Mouse (Mus musculus) CD4-positive, CD25-positive, alpha-beta regulatory T cell, adult 2 months (primary cell): Measurements from ENCODE around the gene Atp6v0d1.
"Not testable (repeated sequence)": the region's sequence is repeated elsewhere in the genome, so short reads cannot be mapped to it uniquely, and the experiment has no call there.

Source experiments
- DNase-seq: peaks from one replicate; pipeline ENCODE4 v3.0.0-alpha.2; 2012; ENCODE audit warnings: low read depth, low spot score

The Atp6v0d1 gene

DNA sequence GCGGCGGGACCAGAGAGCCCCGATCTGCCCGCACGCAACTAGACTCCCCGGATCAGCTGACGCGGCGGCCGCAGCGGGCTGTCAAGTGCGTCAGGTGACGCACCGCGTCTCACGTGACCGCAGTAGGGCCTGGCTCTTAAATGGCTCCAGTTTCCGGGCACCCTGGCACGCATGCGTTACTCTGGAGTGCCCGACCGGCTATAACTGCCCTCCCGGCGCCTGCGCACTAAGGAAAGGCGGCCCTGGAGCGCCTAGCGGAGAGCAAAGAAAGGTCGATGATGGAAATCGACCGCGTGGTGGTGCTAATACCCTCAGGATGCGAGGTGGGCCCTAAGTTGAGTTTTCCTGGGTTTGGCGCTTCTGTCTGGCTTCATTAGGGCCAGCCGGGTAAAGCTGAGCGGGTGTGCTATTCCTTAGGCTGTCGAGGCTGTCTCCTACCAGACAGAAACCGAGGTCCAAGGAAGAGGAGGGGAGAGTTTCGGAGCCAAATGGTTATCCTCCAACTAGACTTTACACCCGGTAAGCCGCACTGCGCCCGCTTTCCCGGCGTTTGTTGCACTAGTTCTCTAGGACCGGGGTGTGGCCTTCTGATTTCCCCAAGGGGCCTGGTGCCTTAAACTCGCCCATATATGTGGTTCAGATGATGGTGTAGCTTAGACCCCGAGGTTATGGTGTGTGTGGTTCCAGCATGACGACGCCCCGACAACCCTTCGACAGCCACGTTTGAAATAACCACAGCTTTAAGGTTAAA, at the start of gene Atp6v0d1:
Gene Atp6v0d1, minus strand, starts transcription at position 96 of the 751 bp plus-strand sequence.
- peak; percentile 100 for DNase-seq

DNA sequence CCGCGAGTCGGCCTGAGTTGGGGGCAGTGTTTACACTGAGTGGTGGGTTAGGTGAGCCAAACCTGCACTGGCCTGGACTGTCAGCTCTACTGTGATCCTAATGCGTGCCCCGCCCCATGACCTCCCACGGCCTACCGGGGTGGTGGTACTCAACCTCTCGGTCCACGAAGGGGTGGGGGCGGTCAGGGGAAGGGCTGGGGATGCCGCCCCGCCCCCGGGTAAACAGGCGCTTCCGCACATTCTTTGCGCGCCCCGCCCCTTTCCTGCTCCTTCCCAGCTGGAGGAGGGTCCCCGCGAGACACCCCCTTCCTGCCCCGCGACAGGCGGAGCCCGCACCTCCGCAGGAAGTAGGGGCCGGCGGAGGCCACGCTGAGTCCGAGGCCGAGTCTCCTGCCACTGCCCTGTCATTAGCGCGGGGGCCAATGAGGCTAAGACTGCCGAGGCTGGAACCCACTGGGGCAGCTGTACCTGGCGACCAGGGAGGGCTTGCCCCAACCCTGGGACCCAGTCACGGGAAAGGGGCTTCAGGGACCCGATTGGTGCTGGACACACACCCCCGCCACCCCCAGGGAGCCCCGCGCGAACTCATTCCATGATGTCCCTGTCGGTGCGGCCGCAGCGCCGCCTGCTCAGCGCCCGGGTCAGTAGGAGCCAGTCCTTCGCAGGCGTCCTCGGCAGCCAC, 48.1 kb upstream of the Atp6v0d1 start:
- peak; percentile 66 for DNase-seq

DNA sequence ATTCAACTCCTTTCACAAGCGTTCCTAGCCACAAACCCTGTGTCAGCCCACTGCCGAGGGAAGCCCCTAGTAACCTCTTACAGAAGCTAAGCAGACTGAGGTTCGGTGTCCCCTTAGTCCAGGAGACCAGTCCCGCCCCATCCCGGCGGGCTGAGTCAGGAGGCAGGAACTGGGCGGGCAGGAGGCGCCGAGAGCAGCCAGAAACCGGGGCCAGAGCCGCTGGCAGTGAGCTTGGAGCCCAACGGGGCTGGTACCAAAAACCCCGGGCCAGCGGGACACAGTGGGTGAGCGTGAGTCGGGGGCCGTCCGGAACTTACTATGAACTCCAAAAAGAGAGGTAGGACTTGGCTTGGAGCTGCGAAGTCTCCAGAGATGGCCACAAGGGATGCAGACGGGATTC, 47.2 kb upstream of the Atp6v0d1 start:
- peak; percentile 27 for DNase-seq

DNA sequence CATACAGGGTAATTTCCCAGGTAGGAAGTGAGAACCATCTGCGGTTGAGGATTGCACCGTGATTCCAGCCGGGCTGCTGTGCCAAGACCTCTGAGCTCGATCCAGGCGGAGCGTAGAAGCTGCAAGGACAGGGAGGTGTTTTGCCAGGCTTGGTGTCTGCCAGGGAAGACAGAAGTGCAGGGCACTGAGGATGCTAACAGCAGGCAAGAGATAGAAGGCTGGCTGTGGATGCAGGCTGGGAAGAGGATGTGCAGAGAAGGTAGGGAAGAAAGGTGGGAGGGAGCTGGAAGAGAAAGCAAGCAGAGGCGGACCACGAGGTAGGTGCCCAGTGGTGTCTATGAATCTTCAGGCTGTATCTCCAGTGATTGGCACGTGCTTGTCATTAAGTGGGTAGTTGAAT, 46.0 kb upstream of the Atp6v0d1 start:
- no peak for DNase-seq

DNA sequence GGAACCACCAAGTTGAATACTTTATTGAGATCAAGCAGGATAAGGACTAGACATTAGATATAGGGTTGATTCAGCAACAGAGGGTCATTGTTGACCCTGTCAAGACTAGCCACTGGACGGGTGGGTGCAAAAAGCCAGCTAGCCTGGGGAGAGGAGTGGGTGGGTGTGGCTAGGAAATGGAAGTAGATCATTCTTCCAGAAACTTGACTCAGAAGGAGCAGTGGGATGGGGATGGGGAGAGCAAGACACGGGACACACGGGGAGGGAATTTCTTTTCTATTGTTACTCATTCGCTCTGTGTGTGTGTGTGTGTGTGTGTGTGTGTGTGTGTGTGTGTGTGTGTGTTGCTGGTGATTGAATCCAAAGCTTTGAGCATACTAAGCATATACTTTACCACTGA, 43.9 kb upstream of the Atp6v0d1 start:
- DNase-seq = no peak

DNA sequence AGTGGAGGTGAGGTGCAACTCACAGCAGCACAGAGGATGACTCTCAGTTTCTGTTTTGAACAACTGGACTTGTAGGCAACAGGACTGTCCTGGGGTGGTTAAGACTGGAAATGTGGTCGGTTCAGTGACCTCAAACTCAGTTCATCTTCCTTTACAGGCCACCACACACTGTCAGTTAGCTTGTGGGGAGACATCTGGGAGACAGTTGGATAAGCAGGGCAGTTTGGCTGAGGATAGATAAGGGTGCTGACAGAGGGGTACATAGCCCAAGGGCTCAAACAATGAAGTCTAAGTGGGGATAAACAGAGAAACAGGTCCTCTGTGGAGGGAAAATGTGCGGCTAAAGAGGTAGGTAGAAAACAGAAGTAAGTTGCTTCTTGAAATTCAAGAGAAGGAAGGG, 43.5 kb upstream of the Atp6v0d1 start:
- no peak for DNase-seq

DNA sequence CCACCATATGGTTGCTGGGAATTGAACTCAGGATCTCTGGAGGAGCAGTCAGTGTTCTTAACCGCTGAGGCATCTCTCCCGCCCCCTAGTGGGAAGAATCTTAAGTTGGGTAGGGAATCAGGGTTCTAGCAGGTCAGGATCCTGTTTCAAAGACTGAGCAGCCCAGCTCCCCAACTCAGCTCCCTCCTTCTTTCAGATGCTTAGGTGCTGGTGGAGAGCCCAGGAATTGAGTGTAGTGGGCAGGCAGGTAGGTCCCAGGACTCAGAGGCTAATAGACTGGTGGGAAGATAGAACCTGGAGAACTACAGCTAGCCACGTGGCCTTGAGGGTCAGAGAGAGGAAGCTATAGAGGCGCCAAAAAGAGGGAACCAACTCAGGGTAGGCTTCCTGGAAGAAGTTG, 41.8 kb upstream of the Atp6v0d1 start:
- peak; percentile 78 for DNase-seq

DNA sequence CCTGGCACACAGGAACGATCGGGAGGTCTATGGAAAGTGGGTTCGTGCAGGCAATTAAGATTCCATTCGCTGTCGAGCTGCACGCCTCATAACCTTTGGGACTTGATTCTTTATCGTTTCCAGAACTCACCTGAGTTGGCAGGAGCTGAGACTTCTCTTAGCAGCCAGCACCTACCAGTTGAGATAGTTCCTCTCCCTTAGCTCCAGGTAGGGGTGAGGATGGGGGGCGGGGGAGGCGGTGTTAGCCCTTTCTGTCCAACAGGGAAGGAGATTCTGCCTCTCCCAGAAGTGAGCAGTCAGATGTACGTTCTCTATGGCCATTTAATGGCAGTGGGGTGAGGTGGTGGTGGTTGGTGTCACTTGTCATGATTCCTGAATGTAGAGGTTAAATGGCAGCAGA, 41.2 kb upstream of the Atp6v0d1 start:
- DNase-seq = no peak

DNA sequence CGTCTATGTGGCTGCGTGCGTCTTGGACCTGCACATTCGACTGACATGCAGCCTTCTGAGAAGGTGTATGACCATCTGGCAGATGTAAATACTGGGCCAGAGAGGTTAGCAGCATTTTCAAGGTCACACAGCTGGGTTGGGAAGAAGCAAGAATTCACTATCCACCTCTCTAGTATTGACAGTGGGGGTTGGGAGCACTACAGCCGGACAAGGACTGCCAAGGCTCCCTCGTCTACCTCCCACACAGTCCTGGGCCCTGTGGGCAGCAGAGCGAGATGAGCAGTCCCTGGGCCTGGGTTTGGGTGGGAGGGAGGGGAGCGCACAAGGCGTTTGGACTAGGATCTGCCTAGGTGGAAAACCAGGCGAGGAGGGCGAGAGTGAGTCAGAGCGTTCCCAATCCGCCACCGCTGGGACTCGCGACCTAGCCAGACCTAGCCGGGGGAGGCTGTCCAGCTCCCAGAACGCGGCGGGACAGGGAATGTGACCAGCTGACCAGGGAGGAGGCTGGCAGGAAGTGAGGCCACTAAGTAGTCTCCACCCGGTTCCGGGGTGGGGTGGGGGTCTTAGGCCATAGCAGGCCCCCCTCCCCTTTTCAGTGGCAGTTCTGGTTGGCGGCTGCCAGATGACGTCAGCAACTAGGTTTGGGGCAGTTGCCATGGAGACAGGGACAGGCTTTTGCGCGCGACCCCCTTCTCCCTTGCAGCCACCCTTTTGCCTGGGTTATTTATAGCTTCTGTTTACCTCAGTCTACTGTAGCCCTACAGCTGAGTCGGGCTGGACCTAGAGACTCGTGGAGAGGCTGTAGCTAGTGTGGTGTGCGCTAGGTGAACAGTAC, 40.6 kb upstream of the Atp6v0d1 start:
- peak; percentile 76 for DNase-seq

DNA sequence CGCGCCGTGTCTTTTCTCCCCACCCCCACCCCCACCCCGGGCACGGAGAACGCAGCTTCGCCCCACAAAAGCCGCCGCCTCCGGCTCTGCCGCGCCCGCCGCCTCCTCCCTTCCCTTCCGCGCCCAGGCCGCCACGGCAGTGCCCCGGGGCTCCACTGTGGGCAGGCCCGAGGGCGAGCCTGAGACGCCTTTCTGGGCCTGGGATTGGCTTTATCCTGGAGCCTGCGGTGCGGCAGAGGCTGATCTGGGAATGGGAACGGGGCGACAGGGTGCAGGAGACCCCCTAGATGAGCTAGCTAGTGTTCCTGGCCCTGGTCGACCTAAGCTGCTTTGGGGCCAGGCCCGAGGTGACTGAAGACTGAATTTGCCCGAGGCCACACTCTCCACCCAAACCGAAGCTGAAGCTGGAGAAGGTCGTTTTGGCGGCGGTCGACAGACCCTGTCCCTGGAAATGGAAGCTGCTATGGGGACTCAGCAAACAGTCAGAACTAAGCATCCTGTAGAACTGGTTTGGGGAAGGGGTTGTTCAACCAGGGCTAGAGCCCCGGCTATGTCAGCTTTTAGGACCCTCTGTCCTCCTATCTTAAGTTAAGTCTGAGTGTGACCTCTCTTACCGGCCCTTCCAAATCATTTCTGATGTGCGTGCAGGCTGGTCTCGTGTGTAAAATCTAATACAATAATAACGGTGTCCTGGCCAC, 39.8 kb upstream of the Atp6v0d1 start:
- DNase-seq = peak; percentile 68

DNA sequence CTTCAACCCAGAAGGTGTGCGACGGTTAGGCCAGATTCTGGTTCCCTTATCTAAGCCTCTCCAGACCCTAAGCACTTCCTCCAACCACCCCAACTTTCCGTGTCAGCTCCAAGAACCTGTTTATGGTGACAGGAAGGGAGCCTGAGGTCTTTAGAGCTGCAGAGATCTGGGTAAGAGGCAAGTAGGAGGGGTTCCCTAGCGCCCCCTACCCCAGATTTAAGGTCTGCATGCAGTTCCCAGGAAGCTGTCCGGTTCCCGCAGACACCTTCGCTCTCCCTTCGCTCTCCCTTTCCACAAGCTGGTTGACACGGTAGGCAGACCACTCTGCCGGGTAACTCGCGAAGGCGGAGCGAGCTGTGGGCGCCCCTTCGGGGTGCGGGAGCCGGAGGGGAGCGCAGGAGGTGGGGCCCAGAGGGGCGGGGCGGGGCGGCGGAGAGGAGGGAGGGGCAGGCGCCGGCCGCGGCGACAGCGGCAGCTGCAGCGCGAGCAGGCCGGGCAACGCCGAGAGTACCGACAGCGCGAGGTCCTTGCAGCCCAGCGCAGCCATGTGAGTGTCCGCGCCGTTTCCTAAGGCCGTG, 39.0 kb upstream of the Atp6v0d1 start, which contains the start of gene Ripor1:
Gene Ripor1, plus strand, starts transcription at position 452 of the 578 bp plus-strand sequence.
- DNase-seq = peak; percentile 88

DNA sequence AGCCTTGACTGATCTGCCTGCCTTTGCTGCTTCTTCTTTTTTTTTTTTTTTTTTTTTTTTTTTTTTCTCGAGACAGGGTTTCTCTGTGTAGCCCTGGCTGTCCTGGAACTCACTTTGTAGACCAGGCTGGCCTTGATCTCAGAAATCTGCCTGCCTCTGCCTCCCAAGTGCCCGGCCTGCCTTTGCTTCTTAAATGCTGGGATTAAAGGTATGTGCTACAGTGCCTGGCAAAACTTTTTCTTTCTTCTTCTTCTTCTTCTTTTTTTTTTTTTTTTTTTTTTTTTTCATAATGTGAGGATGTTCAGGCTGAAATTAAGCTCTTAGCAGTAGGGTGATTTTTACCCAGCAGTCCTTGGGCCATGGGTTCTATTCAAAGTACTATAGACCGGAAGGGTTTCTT, 36.7 kb upstream of the Atp6v0d1 start:
- DNase-seq = not testable (repeated sequence)

DNA sequence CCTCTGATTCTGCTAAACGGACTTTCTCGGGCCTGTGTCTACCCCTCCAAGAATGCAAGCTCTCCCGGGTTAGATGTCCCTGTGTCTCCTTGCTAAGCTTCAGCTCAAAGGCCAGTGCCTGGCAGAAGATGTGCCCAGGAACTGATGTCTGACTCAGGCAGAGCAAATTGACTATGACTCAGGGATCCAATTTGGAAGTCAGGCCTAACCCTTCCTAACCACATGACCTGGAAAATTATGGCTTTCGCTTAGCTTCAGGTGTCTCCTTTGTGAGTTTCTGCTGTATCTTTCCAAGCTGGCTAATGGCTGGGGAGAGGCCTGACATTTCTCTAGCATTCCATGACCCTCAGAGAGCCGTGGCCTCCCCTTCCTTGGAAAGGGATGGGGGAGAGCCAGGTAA, 35.5 kb upstream of the Atp6v0d1 start:
- no peak for DNase-seq

DNA sequence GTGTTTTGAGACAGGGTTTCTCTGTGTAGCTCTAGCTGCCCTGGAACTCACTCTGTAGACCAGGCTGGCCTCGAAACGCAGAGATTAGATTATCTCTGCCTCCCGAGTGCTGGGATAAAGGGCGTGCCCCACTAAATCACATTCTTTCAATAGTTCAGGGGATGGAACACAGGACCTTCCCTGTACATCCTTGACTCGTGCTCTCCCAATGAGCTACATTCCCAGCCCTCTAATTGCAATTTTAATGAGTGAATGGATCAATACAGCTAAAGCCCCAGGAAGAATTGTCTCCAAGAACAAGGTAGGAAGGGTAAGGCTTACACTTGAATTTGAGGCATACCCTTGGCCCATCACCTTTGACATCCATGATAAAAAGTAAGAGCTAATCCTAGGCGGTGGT, 32.9 kb upstream of the Atp6v0d1 start:
- no peak for DNase-seq

DNA sequence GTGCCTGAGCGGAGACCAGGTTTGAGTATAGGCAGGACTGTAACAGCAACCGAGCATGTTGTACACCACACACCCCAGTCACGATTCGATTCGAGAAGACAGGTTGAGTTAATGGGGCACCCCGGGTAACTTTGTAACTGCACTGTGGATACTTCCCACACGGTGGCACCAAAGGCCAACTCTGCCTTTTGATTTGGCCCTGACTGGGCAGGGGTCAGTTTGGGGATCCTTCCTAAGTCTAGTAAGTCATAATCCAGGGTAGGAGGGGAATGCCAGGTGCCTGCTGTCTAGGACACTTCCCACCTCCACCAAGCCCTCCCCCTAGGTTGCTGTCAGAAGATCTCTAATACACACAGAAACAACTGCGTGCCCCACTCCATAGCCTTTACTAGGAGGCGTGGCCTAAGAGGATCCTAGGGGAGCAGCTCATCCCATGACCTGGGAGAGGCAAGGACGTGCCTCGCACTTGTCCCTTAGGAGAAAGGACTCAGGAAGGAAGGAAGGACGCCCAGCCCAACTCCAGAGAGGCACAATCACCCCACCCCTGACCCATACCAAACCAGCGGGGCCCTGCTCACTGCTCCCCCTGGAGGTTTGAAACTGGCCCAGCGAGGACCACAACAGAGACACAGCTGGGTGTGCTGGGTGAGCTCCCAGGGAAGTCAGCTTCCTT, 30.7 kb upstream of the Atp6v0d1 start:
- peak; percentile 83 for DNase-seq

DNA sequence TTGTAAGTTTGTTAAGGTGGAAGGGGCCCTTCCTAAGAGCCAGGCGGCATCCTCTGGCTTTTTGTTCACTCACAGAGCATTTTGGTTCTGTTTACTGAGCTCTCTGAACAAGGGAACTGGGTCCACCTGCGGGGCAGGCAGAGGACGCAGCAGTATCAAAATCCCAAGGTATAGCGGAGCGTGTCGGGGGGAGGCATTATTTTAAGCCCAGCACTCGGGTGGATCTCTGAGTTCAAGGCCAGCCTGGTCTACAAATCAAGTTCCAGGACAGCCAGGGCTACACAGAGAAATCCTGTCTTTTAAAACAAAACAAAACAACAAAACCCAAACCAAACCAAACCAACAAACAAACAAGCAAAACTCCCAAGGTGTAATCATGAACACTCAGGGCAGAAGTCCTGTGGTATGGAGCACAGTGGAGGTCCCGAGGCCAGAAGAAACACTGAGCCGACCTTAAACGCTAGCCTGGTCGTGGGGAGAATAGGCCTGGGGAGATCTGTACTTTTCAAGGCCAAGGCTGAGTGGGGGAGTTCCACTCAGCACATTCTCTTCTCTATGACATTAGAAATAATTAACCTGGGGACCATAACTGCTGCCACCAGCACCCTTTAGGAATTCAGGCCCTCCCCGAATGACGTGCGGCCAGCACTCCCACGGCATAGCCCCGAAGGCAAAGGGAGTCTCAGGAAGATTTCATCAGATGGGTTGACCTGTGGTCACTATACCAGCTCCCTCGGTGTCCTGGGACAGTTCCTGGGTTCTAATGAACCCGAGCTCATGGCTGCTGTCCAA, 28.8 kb upstream of the Atp6v0d1 start:
- DNase-seq = no peak

DNA sequence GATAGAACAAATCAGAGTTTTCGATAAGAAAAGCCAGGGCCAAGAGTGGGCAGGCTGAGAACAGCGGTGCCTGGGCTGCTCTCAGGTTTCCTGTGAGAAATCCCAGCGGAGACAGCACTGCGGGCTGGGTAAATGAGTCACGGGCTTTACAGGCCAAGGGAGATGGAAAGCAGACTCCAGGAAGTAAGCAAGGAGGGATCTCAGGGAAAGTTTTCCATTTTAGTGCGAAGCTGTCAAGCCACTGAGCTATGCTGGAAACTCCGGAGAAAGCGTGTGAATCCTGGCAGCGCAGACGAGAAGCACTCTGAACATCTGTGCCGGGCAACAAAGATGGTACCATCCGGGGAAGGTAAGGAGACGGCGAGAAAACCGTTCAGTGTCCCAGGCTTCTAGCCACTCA, 28.0 kb upstream of the Atp6v0d1 start:
- no peak for DNase-seq

DNA sequence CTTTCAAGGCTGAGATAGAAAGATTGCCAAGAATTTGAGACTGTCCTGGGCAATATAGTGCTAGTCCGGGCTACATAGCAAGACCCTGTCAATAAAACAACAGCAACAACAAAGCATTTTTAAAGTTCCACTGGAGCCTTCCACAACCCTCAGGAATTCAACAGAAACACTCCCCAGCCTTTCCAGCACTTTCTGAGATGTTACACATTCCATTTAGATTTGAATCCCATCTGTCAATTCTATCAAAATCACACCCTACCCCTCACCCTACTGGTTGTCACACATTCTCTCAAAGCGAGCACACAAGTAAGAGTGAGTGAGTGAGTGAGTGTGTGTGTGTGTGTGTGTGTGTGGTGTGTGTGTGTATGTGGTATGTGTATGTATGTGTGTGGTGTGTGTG, 26.6 kb upstream of the Atp6v0d1 start:
- no peak for DNase-seq

DNA sequence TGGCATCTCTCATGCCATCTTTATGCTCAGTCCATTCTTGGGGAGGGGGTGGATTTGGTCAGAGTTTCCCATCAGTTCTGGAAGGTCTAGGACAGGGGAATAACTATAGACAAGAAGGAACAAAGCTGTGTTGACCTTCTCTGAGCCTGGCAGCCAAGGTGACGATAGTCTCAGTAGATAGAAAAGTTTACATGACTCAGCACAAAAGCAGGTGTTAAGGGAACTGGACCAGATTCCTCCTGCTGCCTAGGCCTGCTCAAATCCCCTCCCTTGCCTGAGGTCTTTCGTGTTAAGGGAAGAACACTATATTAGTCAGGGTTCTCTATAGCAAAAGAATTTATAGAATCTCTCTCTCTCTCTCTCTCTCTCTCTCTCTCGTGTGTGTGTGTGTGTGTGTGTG, 13.9 kb upstream of the Atp6v0d1 start:
- DNase-seq = no peak

DNA sequence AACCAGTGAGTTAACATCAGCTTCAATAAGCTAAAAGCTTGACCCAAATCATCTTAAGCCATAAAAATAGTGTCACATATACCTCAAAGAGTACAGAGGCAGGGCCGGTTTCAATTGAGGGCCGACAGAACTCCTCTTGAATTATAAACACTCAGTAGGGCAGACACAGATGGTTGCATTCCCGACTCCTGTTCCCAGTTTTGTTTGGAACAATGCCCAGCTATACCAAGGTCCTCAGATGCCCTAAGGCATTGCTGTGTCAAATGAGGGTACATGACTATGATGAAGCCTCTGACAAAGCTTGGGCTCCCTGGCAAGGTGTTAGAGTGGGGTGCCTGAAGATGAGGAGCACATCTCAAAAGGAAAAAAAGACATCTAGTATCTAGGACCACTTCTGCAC, 9.7 kb upstream of the Atp6v0d1 start:
- DNase-seq = no peak
